ENCODE assay signal across 14 mouse cellular contexts in genomic region chr6:87806028-87806427, GRCm38 (mm10). TPM values are rescaled to one million over a fixed set of nuclear protein-coding genes. Genes with fewer than 3 reads are reported as not detected.
A peak's percentile ranks its signal among the peaks of the same experiment; 100 is the strongest.
DNase-seq lines count a peak whose midpoint lies in the region; ATAC-seq and TF ChIP-seq lines count a peak whose summit lies in the region.
"Had no signal": no experiment of that assay in that cellular context is flagged by ENCODE, and none has a peak within 500 bp of the region (broad histone marks: within the 10 kb centered on the region; RNA-seq: fewer than 3 reads in every experiment).

No protein-coding gene starts in this region.

- no peak for TF ChIP-seq POLR2A in spleen, adult 2 months (IDR thresholded peaks at IDR 0.05; ENCODE audit: low read depth, low read length)

- no peaks in the 10 kb centered on the region for H3K9me3 ChIP-seq in heart, postnatal 0 days (replicated peaks; ENCODE audit: control insufficient read depth, low read length)
- H3K9me3 ChIP-seq: embryonic facial prominence, embryonic 12.5 days had no signal

- no peak for TF ChIP-seq EP300 in heart, postnatal 0 days (IDR thresholded peaks at IDR 0.05; ENCODE audit: low read depth)

- no peak overlapping the region for H3K9ac ChIP-seq in heart, postnatal 0 days (replicated peaks; ENCODE audit: low read depth, low read length)
- H3K9ac ChIP-seq: embryonic facial prominence, embryonic 12.5 days had no signal

- peak; percentile 40; the same call in 1 of the 2 replicates for ATAC-seq in heart, postnatal 0 days (ENCODE audit: insufficient read depth, low read depth)
- ATAC-seq: activated CD4-positive, CD25-positive, alpha-beta regulatory T cell, adult 4 months; forebrain, embryonic 14.5 days had no signal

- no peak for DNase-seq in heart, postnatal 0 days (ENCODE audit: low spot score)
- no peak for DNase-seq in heart, postnatal 4 days
- DNase-seq in spleen, adult 2 months (ENCODE audit: low read depth in 1 of 2, low spot score in 2 of 2) = peak; percentile 25 to 43
- no peak for DNase-seq in spleen, postnatal 10 days (ENCODE audit: low spot score in 2 of 2)
- peak; percentile 31 for DNase-seq in induced T-regulatory cell, adult 2 months (ENCODE audit: low read depth)
- DNase-seq in thymus, postnatal 25 days = no peak
- DNase-seq in adrenal gland, adult 18-20 months (ENCODE audit: low spot score in 2 of 2) = no peak
- no peak for DNase-seq in layer of hippocampus, postnatal 14 days (ENCODE audit: low spot score in 2 of 2)
- DNase-seq: cerebellum, adult 11 months; gastrocnemius, postnatal 14 days; kidney, postnatal 14 days had no signal

- WGBS in heart, postnatal 0 days = 48% methylated on average over 2 of the region's 2 CpGs
- 14% methylated on average over 2 of the region's 2 CpGs for WGBS in spleen, adult 2 months

- no peaks in the 10 kb centered on the region for H3K27me3 ChIP-seq in heart, postnatal 0 days (ENCODE audit: control insufficient read depth, insufficient read depth, low read length)
- no peaks in the 10 kb centered on the region for H3K27me3 ChIP-seq in spleen, adult 2 months (ENCODE audit: control insufficient read depth, insufficient read depth, low read length)
- H3K27me3 ChIP-seq: embryonic facial prominence, embryonic 12.5 days had no signal

- no peak for TF ChIP-seq CTCF in heart, postnatal 0 days (IDR thresholded peaks at IDR 0.05; ENCODE audit: low read depth)
- 0 out of 2 replicates have a peak, but pooled peaks have one; percentile 9 for TF ChIP-seq CTCF in spleen, adult 2 months (IDR thresholded peaks at IDR 0.05; ENCODE audit: extremely low read depth, insufficient read depth, insufficient read length, insufficient replicate concordance)

- H3K27ac ChIP-seq in heart, postnatal 0 days (ENCODE audit: low read depth) = no peak overlapping the region
- H3K27ac ChIP-seq in spleen, adult 2 months (ENCODE audit: insufficient read depth, low read length) = 0 out of 2 replicates have a peak overlapping the region, but pooled peaks have one; percentile 21
- H3K27ac ChIP-seq: embryonic facial prominence, embryonic 12.5 days had no signal

- 0 out of 2 replicates have a peak, but pooled peaks cover 3% of the 10 kb centered on the region for H3K36me3 ChIP-seq in heart, postnatal 0 days (replicated peaks; ENCODE audit: control insufficient read depth, insufficient read depth, low read length)
- peaks cover 3% of the 10 kb centered on the region; the same call in 1 of the 2 replicates for H3K36me3 ChIP-seq in spleen, adult 2 months (ENCODE audit: control insufficient read depth, insufficient read depth, low read length)

- peaks cover 19% of the 10 kb centered on the region for H3K4me1 ChIP-seq in heart, postnatal 0 days (ENCODE audit: control insufficient read depth, insufficient read depth)
- H3K4me1 ChIP-seq in spleen, adult 2 months (ENCODE audit: control insufficient read depth, insufficient read depth, insufficient read length) = peaks cover 13% of the 10 kb centered on the region

- H3K4me2 ChIP-seq in heart, postnatal 0 days (ENCODE audit: low read depth, low read length) = no peak overlapping the region
- H3K4me2 ChIP-seq: embryonic facial prominence, embryonic 12.5 days had no signal

- H3K4me3 ChIP-seq in heart, postnatal 0 days (ENCODE audit: low read depth, low read length) = no peak overlapping the region
- no peak overlapping the region for H3K4me3 ChIP-seq in spleen, adult 2 months (ENCODE audit: extremely low read depth, insufficient read depth, insufficient read length)
- H3K4me3 ChIP-seq: embryonic facial prominence, embryonic 12.5 days had no signal

RNA-seq across cellular contexts. Expression of gene Rab43, which starts 5.9 kb away (rescaled TPM):
- total RNA-seq in heart, postnatal 0 days (2014; rRNA removed; ENCODE audit: low replicate concordance) = 11.8 and 19.7 TPM in 2 replicates
- polyA plus RNA-seq in heart, postnatal 0 days (2015; fragmentation: Nextera tagmentation; extraction: Ambion mirVana) = 6.7 and 6.8 TPM in 2 replicates
- total RNA-seq in heart, postnatal 4 days (2021) = 10 to 100 TPM; 19.7 TPM
- polyA plus RNA-seq in spleen, adult 2 months (2012; rRNA removed) = 102 and 110 TPM in 2 replicates
- total RNA-seq in adrenal gland, adult 18-20 months (2021) = 10 to 100 TPM; 28.8 to 30.0 TPM
- total RNA-seq in layer of hippocampus, postnatal 14 days (2021) = 10 to 100 TPM; 17.2 to 21.9 TPM

RNA-seq across cellular contexts. Expression of gene Gp9, which starts 28.2 kb away (rescaled TPM):
- 0.19 and 0.23 TPM in 2 replicates for total RNA-seq in heart, postnatal 0 days (2014; rRNA removed; ENCODE audit: low replicate concordance)
- polyA plus RNA-seq in heart, postnatal 0 days (2015; fragmentation: Nextera tagmentation; extraction: Ambion mirVana) = 0.89 and 1.0 TPM in 2 replicates
- total RNA-seq in heart, postnatal 4 days (2021) = 1 to 10 TPM in 1 of 2 experiments, under 1 TPM in 1; 0.64 to 1.1 TPM
- polyA plus RNA-seq in spleen, adult 2 months (2012; rRNA removed) = 70.5 and 104 TPM in 2 replicates
- total RNA-seq in adrenal gland, adult 18-20 months (2021) = under 1 TPM in 1 of 2 experiments, not detected in 1; 0.70 TPM
- total RNA-seq in layer of hippocampus, postnatal 14 days (2021) = under 1 TPM; 0.39 to 0.60 TPM
- total RNA-seq: gastrocnemius, postnatal 14 days had no signal
- polyA plus RNA-seq: activated CD4-positive, CD25-positive, alpha-beta regulatory T cell, adult 4 months had no signal

RNA-seq across cellular contexts. Expression of gene Gm45140, which starts 29.6 kb away (rescaled TPM):
- total RNA-seq in heart, postnatal 0 days (2014; rRNA removed; ENCODE audit: low replicate concordance) = not detected in 2 replicates
- polyA plus RNA-seq in heart, postnatal 0 days (2015; fragmentation: Nextera tagmentation; extraction: Ambion mirVana) = 0.58 and 1.1 TPM in 2 replicates
- 1 to 10 TPM in 1 of 2 experiments, under 1 TPM in 1; 0.95 to 2.4 TPM for total RNA-seq in heart, postnatal 4 days (2021)
- 0.73 and 1.3 TPM in 2 replicates for polyA plus RNA-seq in spleen, adult 2 months (2012; rRNA removed)
- total RNA-seq in adrenal gland, adult 18-20 months (2021) = 1 to 10 TPM; 4.3 to 6.8 TPM
- 1 to 10 TPM; 2.0 to 3.0 TPM for total RNA-seq in layer of hippocampus, postnatal 14 days (2021)

RNA-seq across cellular contexts. Expression of gene Isy1, which starts 32.6 kb away (rescaled TPM):
- 5.6 and 40.5 TPM in 2 replicates for total RNA-seq in heart, postnatal 0 days (2014; rRNA removed; ENCODE audit: low replicate concordance)
- polyA plus RNA-seq in heart, postnatal 0 days (2015; fragmentation: Nextera tagmentation; extraction: Ambion mirVana) = 16.7 and 18.4 TPM in 2 replicates
- total RNA-seq in heart, postnatal 4 days (2021) = 10 to 100 TPM; 23.4 to 24.5 TPM
- 17.8 and 31.4 TPM in 2 replicates for polyA plus RNA-seq in spleen, adult 2 months (2012; rRNA removed)
- 100 to 1,000 TPM in 1 of 2 experiments, 10 to 100 TPM in 1; 55.9 to 120 TPM for total RNA-seq in adrenal gland, adult 18-20 months (2021)
- 10 to 100 TPM; 28.9 to 33.8 TPM for total RNA-seq in layer of hippocampus, postnatal 14 days (2021)

RNA-seq across cellular contexts. Expression of gene Cnbp, which starts 44.9 kb away (rescaled TPM):
- total RNA-seq in heart, postnatal 0 days (2014; rRNA removed; ENCODE audit: low replicate concordance) = 247 and 318 TPM in 2 replicates
- 553 and 591 TPM in 2 replicates for polyA plus RNA-seq in heart, postnatal 0 days (2015; fragmentation: Nextera tagmentation; extraction: Ambion mirVana)
- 100 to 1,000 TPM; 316 to 330 TPM for total RNA-seq in heart, postnatal 4 days (2021)
- 123 and 129 TPM in 2 replicates for polyA plus RNA-seq in spleen, adult 2 months (2012; rRNA removed)
- total RNA-seq in adrenal gland, adult 18-20 months (2021) = 100 to 1,000 TPM; 428 to 457 TPM
- total RNA-seq in layer of hippocampus, postnatal 14 days (2021) = 100 to 1,000 TPM; 231 to 244 TPM

Comparison
In these comparisons a context has a peak if more than half of its experiments do, and no peak if none do; other contexts are left out.
1. DNase-seq: peak in spleen, adult 2 months (2 of 2) and induced T-regulatory cell, adult 2 months (single experiment); none in heart, postnatal 0 days (single experiment), heart, postnatal 4 days (single experiment), spleen, postnatal 10 days (0 of 2), thymus, postnatal 25 days (single experiment), adrenal gland, adult 18-20 months (0 of 2) and layer of hippocampus, postnatal 14 days (0 of 2).